Comparison of ENCODE assay signal across 8 mouse cellular contexts in genomic region chr7:65902471-65903180, GRCm38 (mm10). TPM values are rescaled to one million over a fixed set of nuclear protein-coding genes. Genes with fewer than 3 reads are reported as not detected.
DNase-seq lines count a peak whose midpoint lies in the region; ATAC-seq and TF ChIP-seq lines count a peak whose summit lies in the region.

No protein-coding gene starts in this region.

- H3K4me2 ChIP-seq in intestine, embryonic 14.5 days (ENCODE audit: low read length) = 0 out of 2 replicates have a peak overlapping the region, but pooled peaks have one; percentile 6

- peak; percentile 26 to 27 for DNase-seq in adrenal gland, adult 18-20 months (ENCODE audit: low spot score in 2 of 2)
- DNase-seq in cerebellum, adult 9-10 months = peak; percentile 58
- DNase-seq in gastrocnemius, postnatal 14 days = peak; percentile 63
- peak; percentile 54 for DNase-seq in intestine, embryonic 14.5 days (ENCODE audit: low spot score)
- peak; percentile 19 to 25 for DNase-seq in left cerebral cortex, adult 2 months (ENCODE audit: extremely low spot score in 1 of 2, low spot score in 2 of 2)
- peak; percentile 35 for DNase-seq in lung, postnatal 25 days (ENCODE audit: low spot score)
- peak; percentile 38 for DNase-seq in right cerebral cortex, postnatal 4 days

- TF ChIP-seq CTCF in left cerebral cortex, adult 2 months (IDR thresholded peaks at IDR 0.05) = no peak

- no peaks in the 10 kb centered on the region for H3K27me3 ChIP-seq in intestine, embryonic 14.5 days (replicated peaks; ENCODE audit: control insufficient read depth, insufficient read depth, low read length)

- H3K36me3 ChIP-seq in intestine, embryonic 14.5 days (ENCODE audit: control insufficient read depth, insufficient read depth, low read length) = no peaks in the 10 kb centered on the region

- H3K27ac ChIP-seq in intestine, embryonic 14.5 days (ENCODE audit: low read depth) = peak overlapping the region; percentile 40; the same call in 1 of the 2 replicates
- H3K27ac ChIP-seq in left cerebral cortex, adult 2 months = peak overlapping the region; percentile 33

- intact Hi-C loops in gastrocnemius, postnatal 14 days (cut with DNase I; ENCODE audit: low total_unique reads) = loop anchor here (10.0 kb wide), 1 partner anchor 262 kb away; no protein-coding TSS in a partner anchor
- intact Hi-C loops in left cerebral cortex, adult 2 months (cut with DNase I) = no loop called here

- peaks cover 8% of the 10 kb centered on the region for H3K4me1 ChIP-seq in intestine, embryonic 14.5 days (replicated peaks; ENCODE audit: control insufficient read depth, insufficient read depth, low read length)

- WGBS in intestine, embryonic 14.5 days = 28% methylated on average over 13 of the region's 13 CpGs

- H3K9ac ChIP-seq in intestine, embryonic 14.5 days (ENCODE audit: low read length) = no peak overlapping the region; the same call in 1 of the 2 replicates

- H3K4me3 ChIP-seq in intestine, embryonic 14.5 days (ENCODE audit: low read depth, low read length) = no peak overlapping the region
- H3K4me3 ChIP-seq in left cerebral cortex, adult 2 months = no peak overlapping the region

- peak; percentile 53 for ATAC-seq in intestine, embryonic 14.5 days (replicated peaks; ENCODE audit: low FRiP score, low TSS enrichment, low read depth)
- ATAC-seq in granulocyte monocyte progenitor cell, adult 5-6 weeks (replicated peaks; ENCODE audit: poor library complexity, severe bottlenecking) = no peak

- no peaks in the 10 kb centered on the region for H3K9me3 ChIP-seq in intestine, embryonic 14.5 days (ENCODE audit: control insufficient read depth, low read length)

RNA-seq across cellular contexts. Expression of gene Pcsk6, which starts 41.1 kb away (rescaled TPM):
- total RNA-seq in adrenal gland, adult 18-20 months (2021) = 10 to 100 TPM; 20.1 to 32.2 TPM
- total RNA-seq in gastrocnemius, postnatal 14 days (2021) = 10 to 100 TPM; 31.6 to 39.6 TPM
- polyA plus RNA-seq in intestine, embryonic 14.5 days (2014; fragmentation: Nextera tagmentation; extraction: Ambion mirVana) = 3.4 and 3.5 TPM in 2 replicates
- total RNA-seq in left cerebral cortex, adult 2 months (2021) = 1 to 10 TPM; 8.5 to 9.5 TPM
- total RNA-seq in granulocyte monocyte progenitor cell, adult 5-6 weeks (2014; fragmentation: Nextera tagmentation) = not detected in 2 replicates
- not detected in 2 replicates for total RNA-seq in granulocyte monocyte progenitor cell, adult 5-6 weeks (2017)

Comparison
In these comparisons a context has a peak if more than half of its experiments do, and no peak if none do; other contexts are left out.
1. RNA of gene Pcsk6, which starts 41.1 kb away (total RNA-seq): 31.6 to 39.6 TPM in gastrocnemius, postnatal 14 days, 20.1 to 32.2 TPM in adrenal gland, adult 18-20 months and 8.5 to 9.5 TPM in left cerebral cortex, adult 2 months; not detected in granulocyte monocyte progenitor cell, adult 5-6 weeks; every median in the first group is over 4 times any median in the second.
2. Peak in every context shown above with its lines, with median percentiles within 50 percentile points of each other: DNase-seq.